Mouse (Mus musculus): ENCODE data around the gene Atp1b3.

DNA sequence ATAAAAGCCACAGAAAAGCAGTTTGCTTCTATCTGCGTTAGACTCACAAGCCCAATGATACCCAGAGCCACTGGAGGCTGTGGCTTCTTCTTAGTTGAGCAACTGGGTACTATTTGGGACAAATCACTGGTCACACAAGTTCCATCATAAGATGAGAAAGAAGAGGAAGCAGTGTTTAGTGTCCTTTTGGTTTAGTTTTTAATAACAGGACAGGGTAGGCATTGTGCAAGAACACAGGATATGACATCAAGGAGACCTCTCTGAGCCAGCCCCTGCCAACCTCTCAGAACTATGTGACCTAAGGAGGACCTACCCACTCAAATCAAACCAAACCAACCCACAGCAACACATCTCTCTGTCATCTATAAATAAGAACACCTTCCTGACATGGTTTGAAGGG is 27.7 kb upstream of the Atp1b3 start:
- TF ChIP-seq CTCF (IDR thresholded peaks at IDR 0.05; ENCODE audit: extremely low read depth, insufficient read length, insufficient replicate concordance, low read depth, low read length) (no peak), POLR2A (IDR thresholded peaks at IDR 0.05; ENCODE audit: low read depth, low read length) (no peak)

All from small intestine, adult 2 months (tissue).